Mouse (Mus musculus) adrenal gland, postnatal 25 days (tissue): ENCODE data around the gene Alpl. TPM values are rescaled to one million over a fixed set of nuclear protein-coding genes. Genes with fewer than 3 reads are reported as not detected.

ENCODE experiments used
- DNase-seq: peaks from one replicate; pipeline ENCODE4 v3.0.0; 2021; ENCODE audit warnings: mixed read lengths
- total RNA-seq: library from RNA; stranded (reverse); gene quantifications from 2 replicates; pipeline ENCODE4 v1.2.3, GENCODE M21; 2021

The Alpl gene
- total RNA-seq, 1 experiment from 2014 or later: 4.6 TPM

DNA sequence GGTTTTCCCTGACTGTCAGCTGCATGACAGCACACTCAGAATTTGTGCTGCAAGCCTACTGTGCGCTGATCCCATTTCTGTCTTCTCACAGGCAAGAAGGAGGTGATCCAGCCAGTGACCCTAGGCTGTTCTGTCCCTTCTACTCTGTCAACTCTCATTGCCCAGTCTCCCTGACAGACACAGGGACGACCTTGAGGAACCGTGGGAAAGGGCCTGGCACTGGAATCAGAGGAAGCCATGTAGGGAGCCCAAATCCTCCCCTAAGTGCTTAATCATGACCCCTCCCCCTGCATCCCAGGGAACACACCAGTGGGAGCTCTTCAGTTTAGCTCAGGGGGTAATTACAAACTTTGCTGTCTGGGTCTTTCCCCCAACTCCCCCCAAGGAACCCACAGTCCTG, 58.4 kb downstream of the Alpl start:
- DNase-seq: no peak

DNA sequence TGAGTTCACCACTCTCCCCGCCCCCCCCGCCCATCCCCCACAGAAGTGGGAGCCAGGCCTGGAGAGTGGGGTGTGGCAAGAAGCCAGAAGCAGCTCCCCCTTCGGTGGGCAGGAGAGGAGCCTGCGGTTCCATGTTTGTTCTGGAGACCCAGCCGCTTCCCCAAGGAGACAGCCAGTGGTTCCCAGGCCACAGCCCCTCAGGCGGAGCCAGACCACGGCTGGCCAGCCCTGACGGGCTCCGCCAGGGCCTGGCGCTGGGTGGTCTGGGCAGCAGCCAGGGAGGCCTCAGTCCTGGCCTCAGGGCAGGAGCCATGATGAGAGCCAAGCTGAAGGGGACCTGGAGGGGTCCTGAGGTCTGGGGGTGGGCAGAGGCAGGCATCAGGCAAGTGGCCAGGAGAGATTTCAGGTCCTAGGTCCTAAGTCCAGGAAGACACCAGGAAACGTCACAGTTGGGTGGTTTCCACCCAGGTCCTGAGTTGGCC, 59.9 kb downstream of the Alpl start:
- DNase-seq: no peak

DNA sequence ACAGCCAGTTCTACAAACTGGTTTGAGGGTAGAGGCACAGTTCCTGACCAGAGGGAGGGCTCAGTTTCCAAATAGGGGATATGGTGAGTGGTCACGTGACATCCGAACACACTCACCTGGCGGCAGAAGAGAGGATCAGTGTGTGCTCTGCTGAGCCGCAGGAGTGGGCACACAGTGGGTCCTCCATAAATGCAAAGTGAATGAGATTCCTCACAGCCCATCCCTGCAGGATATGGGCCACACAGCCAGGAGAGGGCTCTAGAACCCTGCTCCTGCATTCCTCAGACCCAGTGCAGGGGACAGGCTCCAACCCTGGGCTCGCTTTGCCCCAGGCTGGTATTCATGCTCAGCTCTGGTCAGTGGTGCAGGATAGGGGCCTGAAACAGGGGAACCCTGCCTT, 62.7 kb downstream of the Alpl start:
- no peak for DNase-seq

DNA sequence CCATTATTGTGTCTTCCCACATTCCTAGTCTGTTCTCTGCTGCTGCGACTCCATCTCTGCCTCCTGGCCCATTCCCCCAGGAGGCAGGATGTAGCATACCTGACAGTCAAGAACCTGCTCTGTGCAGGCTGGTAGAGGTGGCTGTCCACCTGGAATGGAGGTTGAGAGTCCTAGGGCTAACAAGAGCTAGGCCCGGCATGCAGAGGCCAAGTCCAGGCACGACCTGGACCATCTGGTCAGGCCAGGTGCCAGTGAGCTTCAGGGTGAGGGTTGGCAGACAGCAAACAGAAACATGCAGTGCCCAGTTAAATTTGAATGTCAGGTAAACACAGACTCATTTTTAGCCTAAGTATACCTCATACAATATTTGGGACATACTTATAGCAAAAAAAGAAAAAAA, 63.2 kb downstream of the Alpl start:
- DNase-seq: no peak

DNA sequence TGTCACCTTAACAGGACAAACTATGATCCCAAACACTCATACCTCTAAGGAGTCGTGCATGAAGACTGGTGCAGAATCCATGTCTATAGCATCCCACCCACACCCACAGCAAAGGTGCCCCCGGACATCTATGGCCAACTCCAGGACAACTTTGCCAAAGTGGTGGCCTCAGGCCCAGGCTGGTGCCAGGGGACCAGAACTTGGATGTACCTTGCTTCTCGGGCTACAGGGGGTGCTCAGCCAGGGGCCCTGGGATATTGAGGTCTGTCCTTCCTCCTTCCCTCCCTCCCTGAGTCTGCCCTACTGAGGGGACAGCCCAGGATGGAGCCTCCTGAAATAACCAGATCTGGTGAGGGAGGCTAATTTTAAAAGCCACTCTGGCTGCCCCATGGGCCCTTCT, 63.8 kb downstream of the Alpl start:
- DNase-seq: no peak

DNA sequence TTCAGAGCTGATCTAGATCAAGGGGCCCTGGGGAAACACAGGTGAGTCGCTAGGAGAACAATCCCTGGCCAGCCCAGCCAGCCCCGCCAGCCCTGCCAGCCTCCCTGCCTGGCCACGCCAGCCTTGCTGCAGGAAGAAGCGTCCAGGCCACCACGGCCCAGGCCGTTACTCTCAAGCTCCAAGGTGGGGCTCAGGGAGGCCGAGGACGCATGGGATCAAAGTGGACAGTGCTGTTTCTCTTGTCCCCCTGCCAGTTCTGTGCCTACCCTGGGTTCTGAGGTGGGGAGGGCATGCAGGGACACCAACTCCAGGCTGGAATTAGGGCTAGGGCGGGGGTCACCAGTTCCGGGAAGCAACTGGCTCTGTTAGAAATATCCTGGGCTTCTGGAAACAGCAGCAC, 64.3 kb downstream of the Alpl start:
- no peak for DNase-seq

DNA sequence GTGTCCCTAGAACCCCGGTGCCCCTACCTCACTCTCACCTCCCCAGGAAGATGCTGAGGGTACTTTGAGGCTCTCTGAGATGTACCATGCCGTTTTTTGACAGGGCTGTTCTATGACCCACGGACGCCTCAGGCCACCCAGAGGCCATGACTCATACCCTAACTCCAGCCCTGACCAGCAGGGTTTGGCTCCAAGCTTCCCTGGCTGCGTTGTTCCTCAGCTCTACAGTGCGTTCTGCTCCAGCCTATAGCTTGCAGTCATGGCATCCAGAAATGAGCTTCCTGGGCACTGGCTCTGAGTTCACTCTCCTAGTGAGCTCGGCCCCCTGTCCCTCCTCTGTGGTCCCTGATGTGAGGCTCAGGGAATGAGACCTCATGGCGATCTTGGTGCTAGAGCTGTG, 65.4 kb downstream of the Alpl start:
- no peak for DNase-seq

DNA sequence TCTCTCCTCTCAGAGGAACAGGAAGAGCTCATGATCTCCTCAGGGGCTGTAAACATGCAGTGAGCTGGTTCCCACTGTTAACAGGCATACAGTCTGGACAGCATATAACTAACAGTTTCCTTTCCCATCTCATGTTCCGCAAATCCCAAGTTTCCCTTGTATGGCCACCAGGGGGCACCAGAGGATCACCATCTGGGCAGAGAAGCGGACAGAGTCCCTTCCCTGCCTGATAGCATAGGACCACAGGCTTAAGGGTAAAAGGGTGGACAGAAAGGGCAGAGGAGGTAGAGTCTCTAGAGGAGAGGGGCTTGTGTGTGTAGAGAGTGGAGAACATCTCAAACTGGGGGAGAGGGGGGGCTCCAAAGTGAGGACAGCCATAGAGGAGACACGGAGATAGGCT, 66.0 kb downstream of the Alpl start:
- DNase-seq: peak; percentile 92

DNA sequence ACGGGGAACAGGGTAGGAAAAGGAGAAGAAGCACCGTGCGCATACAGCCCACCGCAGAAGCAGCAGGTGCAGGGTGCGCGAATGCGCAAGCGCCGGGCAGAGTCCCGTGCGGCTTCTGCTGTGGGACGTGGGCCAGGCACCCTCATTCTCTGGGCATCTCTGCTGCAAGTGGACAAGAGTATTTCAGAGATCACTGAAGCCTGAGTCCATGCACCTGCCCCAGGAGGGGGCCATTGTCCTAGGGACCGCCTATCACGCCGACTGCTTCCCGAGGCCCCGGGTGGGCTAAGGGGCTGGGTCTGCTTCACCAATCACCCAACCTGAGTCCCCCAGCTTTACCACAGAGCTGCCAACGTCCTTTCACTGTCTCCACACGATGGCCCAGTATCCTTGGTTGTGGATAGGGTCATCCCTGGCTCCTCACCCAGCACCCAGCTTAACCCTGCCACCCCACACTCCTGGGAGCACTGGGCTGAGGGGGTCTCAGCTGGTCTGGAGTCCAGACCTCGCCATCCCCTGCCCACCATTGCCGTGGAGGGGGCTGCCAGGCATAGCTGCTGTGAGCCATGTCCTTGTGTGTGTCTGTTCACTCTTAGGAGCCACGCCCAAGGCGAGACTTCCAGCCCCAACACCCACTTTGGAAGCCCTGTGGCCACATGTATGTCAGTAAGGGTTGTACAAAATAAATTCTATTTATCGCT, 66.9 kb downstream of the Alpl start:
- DNase-seq: no peak

DNA sequence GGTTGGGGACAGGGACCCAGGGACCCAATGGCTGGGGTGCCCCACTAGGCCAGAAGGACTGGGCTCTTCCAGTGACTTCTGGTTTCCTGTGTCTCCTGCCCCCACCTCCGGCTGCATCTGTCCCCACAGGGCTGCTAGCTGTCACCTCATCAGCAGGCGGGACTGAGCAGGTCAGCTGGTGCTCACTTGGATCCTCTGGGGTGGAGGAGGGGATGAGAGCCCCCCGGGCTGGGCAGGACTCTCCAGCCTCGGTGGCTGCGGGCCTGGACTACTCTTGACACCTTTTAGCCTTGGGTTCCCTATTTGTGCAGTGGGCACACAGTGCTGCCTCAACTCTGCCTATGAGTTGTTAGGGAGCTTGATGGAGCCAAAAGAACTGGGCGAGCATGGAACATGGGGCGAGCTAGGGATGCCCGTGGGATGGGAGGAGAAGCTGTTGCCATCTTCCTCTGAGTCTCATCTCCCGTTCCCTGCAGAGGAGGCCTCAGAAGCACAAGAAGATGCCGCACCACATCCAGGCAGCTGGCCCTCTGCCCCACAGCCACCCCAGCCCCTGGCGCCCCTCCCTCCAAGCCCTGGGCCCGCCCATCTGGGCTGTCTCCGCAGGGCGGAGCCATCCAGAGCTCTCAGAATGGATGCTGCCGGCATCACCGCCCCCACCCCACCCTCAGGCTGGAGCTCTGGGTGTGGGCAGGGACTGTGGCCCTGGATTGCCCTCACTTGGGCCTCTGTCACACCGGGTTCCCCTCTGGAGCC, 67.6 kb downstream of the Alpl start:
- DNase-seq: no peak

DNA sequence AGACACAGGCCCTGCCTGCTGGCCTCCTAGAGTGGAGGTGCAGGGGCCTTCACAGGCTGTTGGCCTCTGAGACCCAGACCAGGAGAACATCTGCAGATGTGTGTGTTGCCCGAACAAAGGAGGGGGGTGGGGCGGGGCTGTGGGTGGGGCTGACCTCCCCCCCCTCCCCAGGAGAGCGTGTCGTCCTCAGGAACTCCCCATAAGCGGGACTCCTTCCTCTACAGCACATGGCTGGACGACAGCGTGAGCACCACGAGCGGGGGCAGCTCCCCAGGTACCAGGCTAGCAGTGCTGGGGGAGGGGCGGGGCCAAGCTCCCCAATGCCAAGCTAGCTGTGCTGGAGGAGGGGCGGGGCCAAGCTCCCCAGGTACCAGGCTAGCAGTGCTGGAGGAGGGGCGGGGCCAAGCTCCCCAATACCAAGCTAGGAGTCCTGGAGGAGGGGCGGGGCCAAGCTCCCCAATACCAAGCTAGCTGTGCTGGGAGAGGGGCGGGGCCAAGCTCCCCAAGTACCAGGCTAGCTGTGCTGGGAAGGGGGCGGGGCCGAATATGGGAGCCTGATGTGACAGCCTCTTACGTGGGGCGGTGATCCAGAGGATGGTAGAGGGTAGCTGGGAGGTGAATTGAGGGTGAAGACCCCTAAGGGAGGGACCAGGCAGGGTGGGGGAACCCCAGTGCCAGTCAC, 68.5 kb downstream of the Alpl start:
- DNase-seq: no peak

DNA sequence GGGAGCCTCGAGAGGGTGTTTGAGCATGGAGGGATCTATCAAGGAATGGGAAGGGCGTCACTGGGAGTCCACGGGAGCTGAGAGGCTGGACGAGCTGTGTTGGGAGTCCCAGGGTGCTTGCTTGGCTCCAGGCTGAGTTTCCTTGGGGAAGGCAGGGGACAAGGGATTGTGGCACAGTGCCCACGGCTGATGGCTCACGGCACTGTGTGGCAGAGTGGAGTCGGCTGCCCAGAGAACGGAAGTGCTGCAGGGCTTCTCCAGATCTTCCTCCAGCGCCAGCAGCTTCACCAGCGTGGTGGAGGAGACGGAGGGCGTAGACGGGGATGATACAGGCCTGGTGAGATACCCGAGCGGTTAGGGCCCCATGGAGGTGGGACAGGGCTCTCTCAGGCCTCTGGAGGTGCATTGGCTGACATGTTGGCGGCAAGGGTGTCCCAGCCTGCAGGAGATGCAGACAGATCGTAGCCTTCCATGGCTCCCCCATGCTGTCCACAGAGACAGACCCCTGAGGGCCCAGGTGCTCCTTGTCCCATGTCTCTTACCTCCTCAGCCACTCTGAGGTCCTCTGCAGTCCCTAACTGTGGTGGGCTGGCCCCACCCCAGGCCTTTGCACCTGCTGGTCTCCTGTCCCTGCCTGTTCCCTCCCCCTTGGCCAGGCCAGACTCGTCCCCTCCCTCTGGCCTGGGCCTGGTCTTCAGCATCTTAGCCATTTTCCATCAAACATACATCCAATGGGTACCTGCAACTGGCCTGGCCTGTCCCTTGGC, 69.3 kb downstream of the Alpl start:
- DNase-seq: no peak

DNA sequence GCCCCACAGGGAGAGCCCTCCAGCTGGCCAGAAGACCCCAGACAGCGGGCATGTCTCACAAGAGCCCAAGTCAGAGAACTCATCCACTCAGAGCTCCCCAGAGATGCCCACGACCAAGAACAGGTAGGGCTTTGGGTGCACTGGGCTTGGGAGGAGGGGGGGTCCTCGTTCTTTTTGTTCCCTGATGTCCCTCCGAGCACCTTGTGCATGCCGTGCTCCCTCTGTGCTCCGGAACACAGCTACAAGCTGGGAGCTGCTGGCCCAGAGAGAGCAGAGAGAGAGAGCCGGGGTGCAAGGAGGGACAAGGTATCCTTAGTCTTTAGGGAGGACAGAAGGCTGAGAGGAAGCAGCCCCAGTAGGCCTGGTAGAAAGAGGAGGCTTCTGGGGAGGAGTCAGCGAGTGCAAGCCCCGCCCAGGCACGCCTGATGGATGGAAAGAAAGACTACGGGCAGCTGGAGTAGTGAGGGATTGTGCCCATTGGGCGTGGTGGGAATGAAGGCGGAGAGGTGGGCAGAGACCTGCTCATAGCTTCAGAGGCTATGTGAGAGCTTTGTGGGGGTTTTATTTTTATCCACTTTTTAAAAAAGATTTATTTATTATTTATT, 70.5 kb downstream of the Alpl start:
- no peak for DNase-seq

DNA sequence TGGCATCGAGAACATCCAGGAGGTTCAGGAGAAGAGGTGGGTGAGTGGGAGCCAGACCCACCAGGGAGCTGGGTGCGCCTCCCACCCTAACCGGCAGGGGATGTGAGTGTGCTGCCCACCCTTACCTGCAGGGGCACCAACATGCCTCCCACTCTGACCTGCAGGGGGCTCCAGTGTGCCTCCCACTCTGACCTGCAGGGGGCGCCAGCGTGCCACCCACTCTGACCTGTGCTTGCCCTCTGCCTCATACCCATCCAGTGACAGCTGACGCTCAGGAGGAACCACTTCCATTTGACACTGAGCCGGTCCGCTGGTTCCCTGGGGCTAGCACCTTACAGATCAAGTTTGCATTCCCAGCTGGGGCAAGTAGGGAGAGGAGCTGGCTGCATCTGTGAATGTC, 71.4 kb downstream of the Alpl start:
- DNase-seq: peak; percentile 59

DNA sequence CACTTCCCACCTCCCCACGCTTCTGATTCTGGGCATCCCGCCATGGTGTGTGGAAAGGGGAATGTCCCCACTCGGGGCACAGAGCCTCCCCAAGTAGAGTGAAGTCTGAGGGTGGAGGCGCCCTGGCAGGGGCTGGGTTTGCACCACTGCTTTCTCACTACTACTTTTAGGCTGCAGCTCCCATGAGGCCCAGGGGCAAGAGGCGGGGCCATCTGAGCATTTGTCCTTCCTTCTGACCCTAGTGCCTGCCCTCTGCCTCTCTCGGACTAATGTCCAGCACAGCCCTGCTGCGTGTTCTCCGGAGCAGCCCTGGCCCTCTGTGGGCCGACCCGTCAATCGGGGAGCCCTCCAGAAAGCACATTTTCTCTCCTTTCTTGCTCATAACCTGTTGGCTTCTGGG, 72.0 kb downstream of the Alpl start:
- DNase-seq: no peak

DNA sequence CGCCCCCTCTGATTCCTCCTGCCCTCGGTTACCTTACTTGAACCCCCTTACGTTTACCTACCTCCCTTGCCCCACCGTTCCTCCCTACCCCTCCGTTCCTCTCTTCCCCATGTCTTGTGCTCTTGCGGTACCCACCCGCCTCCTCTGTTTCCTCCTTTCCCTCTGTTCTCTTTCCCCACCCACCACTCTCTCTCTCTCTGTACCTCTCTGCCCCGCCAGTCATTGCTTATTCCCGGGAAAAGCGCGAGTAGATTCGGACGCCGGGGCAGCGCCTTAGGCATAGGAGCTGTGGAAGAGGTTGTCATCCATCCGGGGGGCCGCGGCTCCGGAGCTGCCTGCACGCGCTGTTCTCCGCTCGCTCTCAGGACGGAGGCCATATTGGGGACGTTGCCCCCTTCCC, 72.7 kb downstream of the Alpl start:
- no peak for DNase-seq

DNA sequence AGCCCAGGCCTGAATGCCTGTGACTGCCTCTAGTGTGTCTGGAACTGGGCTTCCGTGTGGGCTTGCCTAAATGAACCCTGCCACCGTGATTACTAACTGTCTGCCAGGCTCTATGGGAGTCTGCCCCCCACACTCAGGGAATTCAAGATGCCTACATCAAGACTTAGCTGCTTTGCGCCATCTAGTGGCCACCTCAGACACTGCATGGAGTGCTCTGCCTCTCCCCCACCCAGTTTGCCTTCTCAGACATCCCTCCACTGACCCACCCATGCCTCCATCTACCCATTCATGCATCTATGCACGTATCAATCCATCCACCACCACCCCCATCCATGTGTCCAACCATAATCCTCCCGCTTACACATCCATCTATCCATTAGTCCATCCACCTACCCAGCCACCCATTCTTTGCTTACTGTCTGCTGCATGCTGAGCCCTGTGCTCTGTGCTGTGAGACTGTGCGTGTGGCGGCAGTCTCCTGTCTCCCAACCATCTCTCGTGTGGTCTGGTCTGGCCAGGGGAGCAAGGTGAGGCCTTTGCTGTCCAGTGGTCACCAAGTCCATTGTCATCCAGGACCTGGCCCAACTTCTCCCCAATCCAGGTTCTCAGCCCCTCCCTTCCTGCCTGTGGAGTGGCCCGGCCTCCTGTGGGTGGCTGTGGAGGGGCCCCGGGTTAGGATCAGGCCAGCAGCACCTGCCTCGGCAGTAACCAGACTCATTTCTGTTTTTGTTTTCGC, 73.3 kb downstream of the Alpl start:
- peak; percentile 76 for DNase-seq

DNA sequence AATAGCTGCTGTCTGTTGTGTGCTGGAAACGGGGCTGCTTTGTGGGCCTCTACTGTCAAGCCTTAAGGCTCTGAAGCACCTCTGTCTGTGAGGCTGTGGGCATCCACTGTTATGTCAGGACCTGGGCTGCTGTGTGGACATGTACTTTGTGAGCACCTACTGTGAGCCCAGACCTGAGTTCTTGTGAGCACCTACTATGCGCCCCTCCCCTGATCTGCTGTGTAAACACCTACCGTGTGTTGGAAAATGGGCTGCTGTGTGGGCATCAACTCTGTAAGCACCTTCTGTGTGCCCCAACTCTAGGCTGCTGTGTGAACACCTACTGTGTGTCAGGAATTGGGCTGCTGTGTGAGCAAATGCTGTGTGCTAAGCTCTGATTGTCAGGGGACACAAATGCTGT, 74.0 kb downstream of the Alpl start:
- no peak for DNase-seq

DNA sequence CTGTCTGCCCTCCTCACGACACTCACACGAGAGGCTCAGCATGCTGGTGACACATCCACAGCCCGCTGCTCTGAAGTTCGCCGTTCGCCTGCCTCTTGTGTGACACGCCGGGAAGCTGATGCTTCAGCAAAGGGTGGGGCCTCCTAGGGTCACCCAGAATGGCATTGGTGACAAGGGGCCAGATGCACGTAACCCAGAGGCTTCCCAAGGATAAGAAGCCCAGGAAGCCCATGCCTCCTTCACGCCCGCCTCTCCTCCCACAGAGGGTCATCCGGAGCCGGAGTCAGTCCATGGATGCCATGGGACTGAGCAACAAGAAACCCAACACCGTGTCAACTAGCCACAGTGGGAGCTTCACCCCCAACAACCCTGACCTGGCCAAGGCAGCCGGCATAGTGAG, 74.6 kb downstream of the Alpl start:
- DNase-seq: no peak

DNA sequence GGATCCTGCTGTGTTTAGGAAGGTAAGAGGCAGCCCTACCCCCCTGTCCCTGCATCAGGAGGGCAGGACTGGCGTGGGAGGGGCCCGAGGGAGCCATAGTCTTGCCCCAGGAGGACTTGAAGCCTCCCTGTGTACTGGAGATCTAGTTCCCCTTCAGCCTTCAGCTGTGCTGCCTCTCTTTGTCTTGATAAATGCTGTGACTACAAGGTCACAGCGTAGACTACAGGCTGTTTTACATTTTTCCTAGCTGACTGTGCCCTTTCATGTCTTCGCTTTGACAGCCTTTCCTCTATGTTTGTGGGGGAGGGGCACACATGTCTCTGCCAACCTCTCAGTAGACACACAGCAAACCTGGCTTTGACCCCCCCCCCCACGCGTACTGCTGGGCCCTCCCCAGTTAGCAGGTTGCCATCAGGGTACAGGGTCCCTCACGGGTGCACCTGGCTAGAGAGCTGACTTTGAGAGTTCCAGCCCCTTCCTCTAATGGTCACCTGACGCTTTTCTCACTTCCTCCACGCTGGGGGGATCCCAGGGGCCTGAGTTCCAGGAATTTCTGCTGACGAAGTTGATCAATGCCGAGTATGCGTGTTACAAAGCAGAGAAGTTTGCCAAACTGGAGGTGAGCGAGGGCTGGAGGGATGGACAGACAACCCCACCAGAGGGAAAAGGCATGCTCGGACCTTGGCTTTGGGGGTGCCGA, 76.7 kb downstream of the Alpl start:
- peak; percentile 54 for DNase-seq

DNA sequence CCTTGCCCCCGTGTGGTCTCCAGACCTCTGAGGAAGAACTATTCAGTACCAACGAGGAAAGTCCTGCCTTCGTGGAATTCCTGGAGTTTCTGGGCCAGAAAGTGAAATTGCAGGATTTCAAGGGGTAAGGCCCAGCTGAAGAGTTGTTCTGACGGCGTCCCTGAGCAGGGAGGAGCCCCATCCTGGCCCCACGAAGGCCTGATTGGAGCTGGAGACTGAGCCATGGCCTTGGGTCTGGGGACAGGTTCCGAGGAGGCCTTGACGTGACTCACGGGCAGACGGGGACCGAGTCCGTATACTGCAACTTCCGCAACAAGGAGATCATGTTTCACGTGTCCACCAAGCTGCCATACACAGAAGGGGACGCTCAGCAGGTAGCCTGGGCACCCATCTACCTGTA, 78.5 kb downstream of the Alpl start:
- peak; percentile 71 for DNase-seq
